In the genomic region with DNA sequence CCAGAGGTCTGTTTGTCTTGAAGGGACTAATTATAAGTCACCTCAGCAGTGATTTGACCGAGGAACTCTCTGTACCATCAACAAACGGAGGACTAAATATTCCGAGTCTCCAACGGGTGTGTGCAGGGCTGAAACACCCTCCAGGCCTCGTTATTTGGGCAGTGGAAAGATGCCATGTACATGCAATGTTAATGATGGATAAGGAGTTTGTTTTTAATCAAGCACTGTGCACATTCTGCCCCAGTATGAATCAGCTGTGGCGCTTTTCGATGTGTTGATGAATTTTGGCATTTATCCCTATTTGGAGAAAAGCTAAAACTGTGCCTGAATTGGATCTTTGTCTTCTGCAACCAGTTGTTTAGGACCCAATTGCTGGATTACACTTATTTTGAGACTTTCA, we compare ENCODE assay signal across 21 mouse cellular contexts. TPM values are rescaled to one million over a fixed set of nuclear protein-coding genes. Genes with fewer than 3 reads are reported as not detected.
DNase-seq lines count a peak whose midpoint lies in the region; ATAC-seq and TF ChIP-seq lines count a peak whose summit lies in the region.
"Had no signal": no experiment of that assay in that cellular context is flagged by ENCODE, and none has a peak within 500 bp of the region (broad histone marks: within the 10 kb centered on the region; RNA-seq: fewer than 3 reads in every experiment).

No protein-coding gene starts in this region.

- TF ChIP-seq POLR2A in limb, embryonic 14.5 days (IDR thresholded peaks at IDR 0.05; ENCODE audit: borderline replicate concordance, extremely low read depth, insufficient read depth, insufficient read length), result no peak

- H3K4me3 ChIP-seq in forebrain, embryonic 13.5 days, result no peak overlapping the region
- no peak overlapping the region for H3K4me3 ChIP-seq in forebrain, embryonic 11.5 days (ENCODE audit: low read depth, low read length)
- H3K4me3 ChIP-seq in embryonic facial prominence, embryonic 13.5 days, result no peak overlapping the region
- H3K4me3 ChIP-seq in limb, embryonic 14.5 days (replicated peaks; ENCODE audit: low read length), result no peak overlapping the region
- H3K4me3 ChIP-seq: heart, embryonic 12.5 days; hindbrain, embryonic 13.5 days; intestine, embryonic 15.5 days had no signal

- H3K4me2 ChIP-seq in forebrain, embryonic 13.5 days, result no peak overlapping the region
- no peak overlapping the region for H3K4me2 ChIP-seq in forebrain, embryonic 11.5 days (ENCODE audit: low read depth, low read length, severe bottlenecking)
- no peak overlapping the region for H3K4me2 ChIP-seq in embryonic facial prominence, embryonic 13.5 days
- peak overlapping the region; percentile 9; the same call in 1 of the 2 replicates for H3K4me2 ChIP-seq in limb, embryonic 14.5 days (replicated peaks; ENCODE audit: low read depth, low read length, severe bottlenecking)
- H3K4me2 ChIP-seq: heart, embryonic 12.5 days; hindbrain, embryonic 13.5 days; intestine, embryonic 15.5 days; liver, embryonic 11.5 days had no signal

- WGBS in forebrain, embryonic 13.5 days, result 41% methylated on average over 7 of the region's 7 CpGs
- WGBS in forebrain, embryonic 11.5 days, result 67% methylated on average over 7 of the region's 7 CpGs
- 50% methylated on average over 7 of the region's 7 CpGs for WGBS in embryonic facial prominence, embryonic 13.5 days
- 26% methylated on average over 7 of the region's 7 CpGs for WGBS in limb, embryonic 14.5 days

- H3K9ac ChIP-seq in forebrain, embryonic 13.5 days, result no peak overlapping the region
- no peak overlapping the region for H3K9ac ChIP-seq in forebrain, embryonic 11.5 days (ENCODE audit: low read length)
- H3K9ac ChIP-seq in embryonic facial prominence, embryonic 13.5 days, result no peak overlapping the region
- no peak overlapping the region for H3K9ac ChIP-seq in limb, embryonic 14.5 days (ENCODE audit: low read depth, low read length, severe bottlenecking)
- H3K9ac ChIP-seq: heart, embryonic 12.5 days; hindbrain, embryonic 13.5 days; intestine, embryonic 15.5 days had no signal

- ATAC-seq in forebrain, embryonic 13.5 days, result peak; percentile 48; the same call in 1 of the 2 replicates
- no peak for ATAC-seq in forebrain, embryonic 11.5 days (replicated peaks; ENCODE audit: low FRiP score)
- no peak for ATAC-seq in embryonic facial prominence, embryonic 13.5 days (ENCODE audit: insufficient number of reproducible peaks, insufficient read depth, low FRiP score, low TSS enrichment, low read depth)
- ATAC-seq in limb, embryonic 14.5 days (ENCODE audit: low FRiP score, low read depth), result no peak
- ATAC-seq: intestine, embryonic 15.5 days had no signal

- H3K27me3 ChIP-seq in forebrain, embryonic 13.5 days, result peaks cover 17% of the 10 kb centered on the region
- no peaks in the 10 kb centered on the region for H3K27me3 ChIP-seq in forebrain, embryonic 11.5 days (ENCODE audit: control insufficient read depth, insufficient read depth, low read length)
- H3K27me3 ChIP-seq in embryonic facial prominence, embryonic 13.5 days, result no peaks in the 10 kb centered on the region
- H3K27me3 ChIP-seq in limb, embryonic 14.5 days (ENCODE audit: control insufficient read depth, insufficient read depth, low read length), result no peaks in the 10 kb centered on the region
- H3K27me3 ChIP-seq: heart, embryonic 12.5 days; hindbrain, embryonic 13.5 days; intestine, embryonic 15.5 days had no signal

- no peaks in the 10 kb centered on the region for H3K9me3 ChIP-seq in forebrain, embryonic 13.5 days (replicated peaks)
- H3K9me3 ChIP-seq in forebrain, embryonic 11.5 days (ENCODE audit: control insufficient read depth, low read length), result no peaks in the 10 kb centered on the region
- no peaks in the 10 kb centered on the region for H3K9me3 ChIP-seq in embryonic facial prominence, embryonic 13.5 days
- no peaks in the 10 kb centered on the region for H3K9me3 ChIP-seq in limb, embryonic 14.5 days (ENCODE audit: control insufficient read depth, low read length)
- H3K9me3 ChIP-seq: heart, embryonic 12.5 days; hindbrain, embryonic 13.5 days; intestine, embryonic 15.5 days had no signal

- DNase-seq in forebrain, embryonic 11.5 days (ENCODE audit: low spot score), result no peak
- peak; percentile 30 for DNase-seq in layer of hippocampus, adult 9-10 months (ENCODE audit: low spot score)
- DNase-seq in layer of hippocampus, postnatal 36 days, result no peak
- no peak for DNase-seq in limb, embryonic 14.5 days (ENCODE audit: low spot score)
- no peak for DNase-seq in urinary bladder, adult 2 months (ENCODE audit: low spot score)
- DNase-seq in kidney, postnatal 4 days, result no peak
- DNase-seq: adrenal gland, postnatal 36 days; cerebellum, adult 9-11 months; heart, postnatal 14 days; kidney, adult 9 months; lung, adult 18-20 months; lung, postnatal 14 days; right cerebral cortex, postnatal 25 days; thymus, postnatal 36 days had no signal

- H3K27ac ChIP-seq in forebrain, embryonic 13.5 days, result no peak overlapping the region
- H3K27ac ChIP-seq in forebrain, embryonic 11.5 days (ENCODE audit: low read depth, low read length), result no peak overlapping the region
- peak overlapping the region; percentile 49 for H3K27ac ChIP-seq in embryonic facial prominence, embryonic 13.5 days
- H3K27ac ChIP-seq in limb, embryonic 14.5 days (replicated peaks; ENCODE audit: low read depth, low read length), result peak overlapping the region; percentile 72
- H3K27ac ChIP-seq: hindbrain, embryonic 13.5 days; intestine, embryonic 15.5 days had no signal

- peaks cover 12% of the 10 kb centered on the region; the same call in 1 of the 2 replicates for H3K4me1 ChIP-seq in forebrain, embryonic 13.5 days
- H3K4me1 ChIP-seq in forebrain, embryonic 11.5 days (replicated peaks; ENCODE audit: control insufficient read depth, insufficient read depth, low read length), result no peaks in the 10 kb centered on the region; the same call in 1 of the 2 replicates
- peaks cover 68% of the 10 kb centered on the region for H3K4me1 ChIP-seq in embryonic facial prominence, embryonic 13.5 days
- peaks cover 63% of the 10 kb centered on the region for H3K4me1 ChIP-seq in limb, embryonic 14.5 days (ENCODE audit: control insufficient read depth, insufficient read depth, low read length)
- H3K4me1 ChIP-seq: heart, embryonic 12.5 days; intestine, embryonic 15.5 days had no signal

- no peaks in the 10 kb centered on the region for H3K36me3 ChIP-seq in forebrain, embryonic 13.5 days (ENCODE audit: poor library complexity, severe bottlenecking)
- no peaks in the 10 kb centered on the region for H3K36me3 ChIP-seq in forebrain, embryonic 11.5 days (ENCODE audit: control insufficient read depth, insufficient read depth, low read length)
- H3K36me3 ChIP-seq in embryonic facial prominence, embryonic 13.5 days, result peaks cover 42% of the 10 kb centered on the region
- peaks cover 61% of the 10 kb centered on the region for H3K36me3 ChIP-seq in limb, embryonic 14.5 days (ENCODE audit: control insufficient read depth, insufficient read depth, low read length)
- H3K36me3 ChIP-seq: G1E; heart, embryonic 12.5 days; hindbrain, embryonic 13.5 days; intestine, embryonic 15.5 days had no signal

RNA-seq across cellular contexts. Expression of gene Lrig3, which starts 23.9 kb away (rescaled TPM):
- polyA plus RNA-seq in forebrain, embryonic 13.5 days (2015; fragmentation: Nextera tagmentation; extraction: Ambion mirVana), result 2.4 and 3.0 TPM in 2 replicates
- polyA plus RNA-seq in forebrain, embryonic 11.5 days (2014; fragmentation: Nextera tagmentation; extraction: Ambion mirVana), result 10.9 and 11.2 TPM in 2 replicates
- total RNA-seq in layer of hippocampus, postnatal 36 days (2021), result 1 to 10 TPM; 4.0 to 5.0 TPM
- polyA plus RNA-seq in embryonic facial prominence, embryonic 13.5 days (2015; fragmentation: Nextera tagmentation; extraction: Ambion mirVana), result 35.3 and 37.4 TPM in 2 replicates
- 84.9 and 106 TPM in 2 replicates for polyA plus RNA-seq in limb, embryonic 14.5 days (2012; rRNA removed)
- polyA plus RNA-seq in limb, embryonic 14.5 days (2014; fragmentation: Nextera tagmentation; extraction: Ambion mirVana), result 47.0 and 61.6 TPM in 2 replicates
- 6.1 and 7.0 TPM in 2 replicates for polyA plus RNA-seq in urinary bladder, adult 2 months (2012; rRNA removed)
- polyA plus RNA-seq: G1E had no signal

Comparison
In these comparisons a context has a peak if more than half of its experiments do, and no peak if none do; other contexts are left out.
1. H3K27ac ChIP-seq: peak in embryonic facial prominence, embryonic 13.5 days (single experiment) and limb, embryonic 14.5 days (single experiment); none in forebrain, embryonic 13.5 days (single experiment) and forebrain, embryonic 11.5 days (single experiment).